Mouse (Mus musculus) embryonic stem cell, embryonic (primary cell): ENCODE measurements around the gene Ino80d.

Experiments
- CTCF ChIA-PET, 4 experiments: fragments of 300-600 bp in 2 of 4; fragments of 350-600 bp in 2 of 4; sonication (Branson Sonifier 250); formaldehyde crosslinking; loops; one replicate each; lab custom pipeline; 2022; ENCODE audit warnings: inconsistent platforms in 2 of 4; lab: Charles Lee
- POLR2A ChIA-PET, 4 experiments: fragments of 300-600 bp in 2 of 4; fragments of 350-600 bp in 2 of 4; sonication (Branson Sonifier 250); formaldehyde crosslinking; loops; one replicate each; lab custom pipeline; 2022; ENCODE audit warnings: antibody characterized with exemption in 4 of 4, inconsistent platforms in 1 of 4; lab: Charles Lee

The Ino80d gene

DNA sequence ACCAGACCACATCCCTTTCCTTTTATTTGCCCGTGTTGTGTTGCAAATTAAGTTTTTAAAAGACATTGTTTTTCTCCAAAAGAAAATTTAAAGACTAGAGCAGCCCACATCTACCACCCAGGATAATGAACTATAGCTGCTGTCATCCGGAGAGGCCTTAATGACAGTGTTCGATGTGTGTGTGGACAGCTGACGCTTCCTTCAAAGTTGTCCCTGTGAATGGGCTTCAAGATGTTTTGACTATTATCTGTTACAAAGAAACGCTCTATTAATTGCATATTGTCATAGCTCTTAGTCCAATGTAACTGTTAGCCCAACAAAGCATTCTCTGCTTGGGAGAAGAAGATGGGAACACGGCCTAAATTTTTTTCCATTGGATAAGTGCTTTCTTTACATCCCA lies 200.0 kb downstream of the Ino80d start:
- ChIA-PET POLR2A (no interaction called here), CTCF (interaction anchor here in 1 of 4 experiments (0.6 kb wide), 1 partner anchor 422 kb away, joined by 3 read pairs; no protein-coding TSS in a partner anchor)

- ChIA-PET CTCF (no interaction called here), POLR2A (interaction anchor here in 1 of 4 experiments (1.1 to 1.6 kb wide), 2 partner anchors 13 to 18 kb away, joined by 3 read pairs; no protein-coding TSS in a partner anchor)
These were observed 203.0 kb downstream of the Ino80d start for GRCm38 (mm10) chr1:62911426-62911825.

DNA sequence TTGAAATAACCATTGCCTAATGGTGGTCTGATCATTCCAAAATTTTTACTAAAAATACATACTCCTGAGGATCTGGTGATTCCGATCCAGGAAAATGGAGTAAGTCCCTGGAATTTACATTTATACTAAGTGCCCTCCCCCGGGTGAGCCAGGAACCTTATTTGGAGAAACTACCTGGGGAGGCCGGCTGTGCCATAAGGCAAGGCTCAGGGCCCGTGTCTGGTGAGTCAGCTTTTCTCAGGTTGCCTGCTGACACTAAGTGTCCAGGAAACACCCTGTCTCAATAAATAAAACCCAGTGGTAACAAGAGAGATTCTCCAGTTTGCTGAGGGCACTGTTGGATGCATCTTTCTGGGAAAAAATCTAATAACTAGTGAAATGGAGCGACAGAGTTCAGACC lies 205.3 kb downstream of the Ino80d start:
- ChIA-PET POLR2A (interaction anchor here in 1 of 4 experiments (0.6 to 1.4 kb wide), 3 partner anchors 67 to 173 kb away, joined by 4 to 5 read pairs (median 5); no protein-coding TSS in a partner anchor), CTCF (no interaction called here)

GRCm38 (mm10) chr1:62908508-62908907 lies 206.0 kb downstream of the Ino80d start:
- CTCF ChIA-PET, result no interaction called here
- POLR2A ChIA-PET, result interaction anchor here in 1 of 4 experiments (0.6 to 1.4 kb wide), 2 partner anchors 68 to 125 kb away, joined by 5 read pairs; no protein-coding TSS in a partner anchor
